Mouse (Mus musculus) gastrocnemius, adult 18-20 months (tissue): Measurements from ENCODE around the gene Mycbp2. TPM values are rescaled to one million over a fixed set of nuclear protein-coding genes. Genes with fewer than 3 reads are reported as not detected.

Experiments used
- DNase-seq: peaks from one replicate; pipeline ENCODE4 v3.0.0; 2021; ENCODE audit warnings: low spot score
- long read RNA-seq, 2 experiments: library from polyadenylated mRNA; stranded (forward); transcript quantifications; one replicate each; pipeline ENCODE4 v2.0.0; 2021
- total RNA-seq, 2 experiments: library from RNA; stranded (reverse); gene quantifications; 2 replicates each; pipeline ENCODE4 v1.2.3; 2021

Mycbp2 gene
- total RNA-seq, result 10 to 100 TPM; 22.6 to 31.7 TPM
- long read RNA-seq, experiment 1, partial matches to known transcripts, result 4 of 13 reads
- long read RNA-seq, experiment 1, other reads (novel, unspliced or antisense), result 9 of 13 reads
- long read RNA-seq, experiment 2, full-length matches to known transcripts, result 1 of 10 reads
- long read RNA-seq, experiment 2, partial matches to known transcripts, result 3 of 10 reads
- long read RNA-seq, experiment 2, other reads (novel, unspliced or antisense), result 6 of 10 reads

- peak; percentile 97 for DNase-seq
These were observed at the start of gene Mycbp2 for GRCm38 (mm10) chr14:103346729-103347505. Gene Mycbp2, minus strand, starts transcription at chr14:103346814.

GRCm38 (mm10) chr14:103392391-103392790 is 45.8 kb upstream of the Mycbp2 start:
- DNase-seq, result no peak

- no peak for DNase-seq
These were observed 40.8 kb upstream of the Mycbp2 start for GRCm38 (mm10) chr14:103387431-103387830.

GRCm38 (mm10) chr14:103386871-103387270 is 40.3 kb upstream of the Mycbp2 start:
- DNase-seq, result no peak

GRCm38 (mm10) chr14:103385084-103385610 is 38.5 kb upstream of the Mycbp2 start:
- no peak for DNase-seq

- DNase-seq, result no peak
These were observed 32.1 kb upstream of the Mycbp2 start for GRCm38 (mm10) chr14:103378703-103379102.

- DNase-seq, result no peak
These were observed 30.2 kb upstream of the Mycbp2 start for GRCm38 (mm10) chr14:103376765-103377164.

- DNase-seq, result no peak
These were observed 28.9 kb upstream of the Mycbp2 start for GRCm38 (mm10) chr14:103375523-103375922.

GRCm38 (mm10) chr14:103363199-103363598 is 16.6 kb upstream of the Mycbp2 start:
- no peak for DNase-seq

GRCm38 (mm10) chr14:103356066-103356465 is 9.5 kb upstream of the Mycbp2 start:
- DNase-seq, result no peak

- no peak for DNase-seq
These were observed 8.1 kb upstream of the Mycbp2 start for GRCm38 (mm10) chr14:103354396-103355352.

GRCm38 (mm10) chr14:103345858-103346728 is 521 bp downstream of the Mycbp2 start:
- peak; percentile 45 for DNase-seq

- no peak for DNase-seq
These were observed 1.1 kb downstream of the Mycbp2 start for GRCm38 (mm10) chr14:103345486-103345857.

GRCm38 (mm10) chr14:103345011-103345410 is 1.6 kb downstream of the Mycbp2 start:
- DNase-seq, result no peak

- no peak for DNase-seq
These were observed 2.8 kb downstream of the Mycbp2 start for GRCm38 (mm10) chr14:103343791-103344190.

- no peak for DNase-seq
These were observed 5.0 kb downstream of the Mycbp2 start for GRCm38 (mm10) chr14:103341385-103342294.

- no peak for DNase-seq
These were observed 33.7 kb downstream of the Mycbp2 start for GRCm38 (mm10) chr14:103312926-103313325.

GRCm38 (mm10) chr14:103296227-103296626 is 50.4 kb downstream of the Mycbp2 start:
- DNase-seq, result no peak

GRCm38 (mm10) chr14:103286650-103287049 is 60.0 kb downstream of the Mycbp2 start:
- no peak for DNase-seq
